In the genomic region with DNA sequence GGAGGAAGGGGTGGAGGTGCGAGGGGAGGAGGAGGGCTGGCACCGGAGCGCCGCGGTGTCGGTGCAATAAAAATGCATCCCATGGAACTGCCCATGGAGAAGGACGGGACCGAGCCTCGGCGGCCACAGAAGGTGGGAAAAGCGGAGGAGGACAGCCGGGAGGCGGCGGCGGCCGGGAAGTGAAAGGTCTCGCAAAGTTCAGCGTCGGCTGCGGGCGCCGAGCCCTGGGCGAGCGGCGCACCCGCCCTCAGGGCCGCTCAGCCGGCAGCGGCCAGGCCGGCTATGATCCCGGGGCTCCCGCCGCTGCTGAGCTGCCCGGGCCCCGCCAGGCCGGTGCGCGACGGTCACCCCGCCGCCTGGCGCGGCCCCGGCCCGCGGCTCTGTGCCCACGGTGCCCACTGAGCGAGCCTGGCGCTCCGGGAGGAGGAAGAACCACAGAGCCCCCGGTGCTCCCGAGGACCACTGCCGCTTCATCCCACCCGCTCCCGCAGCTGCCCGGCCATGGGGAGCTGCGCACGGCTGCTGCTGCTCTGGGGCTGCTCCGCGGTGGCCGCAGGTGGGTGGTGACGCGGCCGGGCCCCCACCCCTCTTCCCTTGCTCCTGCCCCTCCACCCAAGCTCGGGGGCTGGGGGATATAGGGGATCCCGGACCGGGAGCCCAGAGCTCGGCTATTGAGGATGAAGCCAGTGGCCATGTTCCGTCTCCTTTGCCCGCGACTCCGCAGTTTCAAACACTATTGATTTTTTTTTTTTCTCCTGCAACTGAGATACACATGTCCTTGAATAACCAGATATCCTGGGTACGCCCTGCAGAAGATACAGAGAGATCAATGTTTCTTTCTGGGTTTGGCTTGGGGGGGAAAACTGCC, we compare ENCODE assay signal across 8 mouse cellular contexts. TPM values are rescaled to one million over a fixed set of nuclear protein-coding genes. Genes with fewer than 3 reads are reported as not detected.
DNase-seq lines count a peak whose midpoint lies in the region; ATAC-seq and TF ChIP-seq lines count a peak whose summit lies in the region.

No protein-coding gene starts in this region.

- peak overlapping the region; percentile 64 for H3K4me3 ChIP-seq in intestine, embryonic 14.5 days (ENCODE audit: low read depth, low read length)
- H3K4me3 ChIP-seq in liver, embryonic 14.5 days (ENCODE audit: insufficient read depth in 1 of 2, low read depth in 2 of 2, low read length in 2 of 2) = peak overlapping the region; percentile 58 to 62
- H3K4me3 ChIP-seq in neural tube, embryonic 11.5 days (ENCODE audit: low read depth, low read length) = peak overlapping the region; percentile 80

- no peak for TF ChIP-seq CTCF in liver, embryonic 14.5 days (IDR thresholded peaks at IDR 0.05; ENCODE audit: low read depth)

- H3K4me2 ChIP-seq in intestine, embryonic 14.5 days (ENCODE audit: low read length) = peak overlapping the region; percentile 100
- H3K4me2 ChIP-seq in liver, embryonic 14.5 days (ENCODE audit: low read depth) = peak overlapping the region; percentile 93
- H3K4me2 ChIP-seq in neural tube, embryonic 11.5 days (ENCODE audit: low read depth) = peak overlapping the region; percentile 93

- peaks cover 15% of the 10 kb centered on the region; the same call in 1 of the 2 replicates for H3K4me1 ChIP-seq in intestine, embryonic 14.5 days (replicated peaks; ENCODE audit: control insufficient read depth, insufficient read depth, low read length)
- peaks cover 10 to 13% of the 10 kb centered on the region in 2 experiments for H3K4me1 ChIP-seq in liver, embryonic 14.5 days (replicated peaks; ENCODE audit: control insufficient read depth in 2 of 2, insufficient read depth in 2 of 2, low read length in 1 of 2)
- H3K4me1 ChIP-seq in neural tube, embryonic 11.5 days (ENCODE audit: control insufficient read depth, insufficient read depth, low read length) = peaks cover 5% of the 10 kb centered on the region; the same call in 1 of the 2 replicates

- under 1% methylated on average over 60 of the region's 73 CpGs for WGBS in intestine, embryonic 14.5 days
- WGBS in liver, embryonic 14.5 days (ENCODE audit: insufficient replicate concordance) = under 1% methylated on average over 66 of the region's 73 CpGs
- WGBS in neural tube, embryonic 11.5 days = under 1% methylated on average over 66 of the region's 73 CpGs

- peaks cover 48% of the 10 kb centered on the region for H3K27me3 ChIP-seq in intestine, embryonic 14.5 days (replicated peaks; ENCODE audit: control insufficient read depth, insufficient read depth, low read length)
- peaks cover 30% of the 10 kb centered on the region for H3K27me3 ChIP-seq in liver, embryonic 14.5 days (ENCODE audit: control insufficient read depth, insufficient read depth, low read length)
- H3K27me3 ChIP-seq in neural tube, embryonic 11.5 days (ENCODE audit: control insufficient read depth, insufficient read depth, low read length) = no peaks in the 10 kb centered on the region

- peak; percentile 66 for ATAC-seq in intestine, embryonic 14.5 days (replicated peaks; ENCODE audit: low FRiP score, low TSS enrichment, low read depth)
- ATAC-seq in liver, embryonic 14.5 days (ENCODE audit: insufficient read depth) = peak; percentile 47; the same call in 1 of the 2 replicates
- ATAC-seq in neural tube, embryonic 11.5 days (ENCODE audit: insufficient read depth, low FRiP score, low TSS enrichment) = peak; percentile 78

- no peak for TF ChIP-seq EP300 in liver, embryonic 14.5 days (IDR thresholded peaks at IDR 0.05; ENCODE audit: low read depth)

- peak overlapping the region; percentile 11; the same call in 1 of the 2 replicates for H3K27ac ChIP-seq in intestine, embryonic 14.5 days (ENCODE audit: low read depth)
- no peak overlapping the region for H3K27ac ChIP-seq in liver, embryonic 14.5 days
- H3K27ac ChIP-seq in neural tube, embryonic 11.5 days (ENCODE audit: low read depth, low read length) = peak overlapping the region; percentile 9; the same call in 1 of the 2 replicates

- DNase-seq in thymus, postnatal 36 days = peak; percentile 10 to 15
- DNase-seq in thymus, postnatal 10 days (ENCODE audit: low spot score in 2 of 2) = no peak
- peak; percentile 26 to 50 for DNase-seq in cerebellum, postnatal 4 days (ENCODE audit: low spot score in 2 of 2)
- peak; percentile 27 for DNase-seq in gastrocnemius, postnatal 25 days
- peak; percentile 80 for DNase-seq in intestine, embryonic 14.5 days (ENCODE audit: low spot score)
- DNase-seq in liver, embryonic 14.5 days (ENCODE audit: low read depth in 3 of 3, low spot score in 3 of 3) = no peak
- DNase-seq in neural tube, embryonic 11.5 days (ENCODE audit: low spot score) = peak; percentile 66
- DNase-seq in c-Kit-positive CD71-positive TER-119-positive erythroid progenitor cells, embryonic 14.5 days (ENCODE audit: low spot score) = no peak

- no peaks in the 10 kb centered on the region for H3K9me3 ChIP-seq in intestine, embryonic 14.5 days (ENCODE audit: control insufficient read depth, low read length)
- H3K9me3 ChIP-seq in liver, embryonic 14.5 days (ENCODE audit: control insufficient read depth, low read length) = no peaks in the 10 kb centered on the region
- H3K9me3 ChIP-seq in neural tube, embryonic 11.5 days (ENCODE audit: control insufficient read depth, low read length) = no peaks in the 10 kb centered on the region

- H3K36me3 ChIP-seq in intestine, embryonic 14.5 days (ENCODE audit: control insufficient read depth, insufficient read depth, low read length) = no peaks in the 10 kb centered on the region
- no peaks in the 10 kb centered on the region for H3K36me3 ChIP-seq in liver, embryonic 14.5 days (replicated peaks; ENCODE audit: control insufficient read depth, insufficient read depth, low read depth)
- no peaks in the 10 kb centered on the region for H3K36me3 ChIP-seq in neural tube, embryonic 11.5 days (ENCODE audit: control insufficient read depth, insufficient read depth, low read length)

- H3K9ac ChIP-seq in intestine, embryonic 14.5 days (ENCODE audit: low read length) = peak overlapping the region; percentile 58
- H3K9ac ChIP-seq in liver, embryonic 14.5 days (replicated peaks) = peak overlapping the region; percentile 25
- H3K9ac ChIP-seq in neural tube, embryonic 11.5 days (ENCODE audit: low read length) = peak overlapping the region; percentile 84

RNA-seq across cellular contexts. Expression of gene Ntn4, which starts 0.7 kb away (rescaled TPM):
- 1 to 10 TPM; 8.1 to 8.9 TPM for total RNA-seq in gastrocnemius, postnatal 25 days (2021)
- polyA plus RNA-seq in intestine, embryonic 14.5 days (2014; fragmentation: Nextera tagmentation; extraction: Ambion mirVana) = 0.52 and 0.65 TPM in 2 replicates
- 0.44 and 0.52 TPM in 2 replicates for polyA plus RNA-seq in liver, embryonic 14.5 days (2012; rRNA removed)
- polyA plus RNA-seq in liver, embryonic 14.5 days (2014; fragmentation: Nextera tagmentation; extraction: Ambion mirVana) = 0.05 and 0.11 TPM in 2 replicates
- 1.5 and 1.9 TPM in 2 replicates for polyA plus RNA-seq in neural tube, embryonic 11.5 days (2014; fragmentation: Nextera tagmentation; extraction: Ambion mirVana)

RNA-seq across cellular contexts. Expression of gene Snrpf, which starts 51.7 kb away (rescaled TPM):
- total RNA-seq in gastrocnemius, postnatal 25 days (2021) = 1 to 10 TPM; 8.0 to 8.7 TPM
- polyA plus RNA-seq in intestine, embryonic 14.5 days (2014; fragmentation: Nextera tagmentation; extraction: Ambion mirVana) = 147 and 151 TPM in 2 replicates
- polyA plus RNA-seq in liver, embryonic 14.5 days (2012; rRNA removed) = 52.9 and 104 TPM in 2 replicates
- 85.5 and 88.1 TPM in 2 replicates for polyA plus RNA-seq in liver, embryonic 14.5 days (2014; fragmentation: Nextera tagmentation; extraction: Ambion mirVana)
- 135 and 139 TPM in 2 replicates for polyA plus RNA-seq in neural tube, embryonic 11.5 days (2014; fragmentation: Nextera tagmentation; extraction: Ambion mirVana)

Comparison
In these comparisons a context has a peak if more than half of its experiments do, and no peak if none do; other contexts are left out.
1. DNase-seq: peak in thymus, postnatal 36 days (2 of 2), cerebellum, postnatal 4 days (2 of 2), gastrocnemius, postnatal 25 days (single experiment), intestine, embryonic 14.5 days (single experiment) and neural tube, embryonic 11.5 days (single experiment); none in thymus, postnatal 10 days (0 of 2), liver, embryonic 14.5 days (0 of 3) and c-Kit-positive CD71-positive TER-119-positive erythroid progenitor cells, embryonic 14.5 days (single experiment).
2. H3K9ac ChIP-seq: peak in every context shown above with its lines; median percentile 84 in neural tube, embryonic 11.5 days; 58 in intestine, embryonic 14.5 days; 25 in liver, embryonic 14.5 days.
3. Peak in every context shown above with its lines, with median percentiles within 50 percentile points of each other: ATAC-seq, H3K4me2 ChIP-seq and H3K4me3 ChIP-seq.